Mouse (Mus musculus): ENCODE data around the gene Peg3. TPM values are rescaled to one million over a fixed set of nuclear protein-coding genes. Genes with fewer than 3 reads are reported as not detected.

The Peg3 gene
- 1.3 and 1.4 TPM in 2 replicates for polyA plus RNA-seq (2012; rRNA removed)

DNA sequence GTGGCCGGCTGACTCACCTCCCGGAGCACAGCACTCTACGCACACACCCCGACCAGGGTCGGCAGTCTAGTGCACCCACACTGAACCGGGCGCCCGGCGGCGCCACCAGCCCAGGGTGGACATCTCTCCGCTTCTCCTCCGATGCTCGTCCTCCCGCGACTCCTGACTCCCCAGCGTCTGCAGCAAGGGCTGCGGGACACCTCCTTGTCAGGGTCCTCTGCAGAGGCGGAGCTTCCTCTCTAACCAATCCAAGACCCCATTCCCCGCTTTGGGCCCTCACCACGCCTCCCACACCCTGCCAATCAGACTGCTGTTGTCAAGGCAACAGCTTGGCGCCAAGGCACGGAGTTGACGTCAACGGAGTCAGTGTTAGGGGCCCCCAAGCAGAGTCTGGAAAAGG is at the start of gene Peg3, which contains the start of gene Usp29:
TSS of gene Peg3 (minus strand) at position 191 of the 400 bp plus-strand sequence.
TSS of gene Usp29 (plus strand) at position 338 of the 400 bp plus-strand sequence.

GRCm38 (mm10) chr7:6696241-6697045 is 33.8 kb downstream of the Peg3 start, which contains the start of gene Zim1:
Zim1 (minus strand) TSS chr7:6696450.

Other genes starting within 250 kb of the Peg3 start
- not detected in 2 replicates for gene Olfr5, start 243.5 kb downstream of the Peg3 start, polyA plus RNA-seq (2012; rRNA removed)
- gene Olfr1347, start 230.7 kb downstream of the Peg3 start, polyA plus RNA-seq (2012; rRNA removed): not detected in 2 replicates
- not detected in 2 replicates for gene Olfr1348, start 221.7 kb downstream of the Peg3 start, polyA plus RNA-seq (2012; rRNA removed)
- not detected in 2 replicates for gene Olfr1349, start 207.5 kb downstream of the Peg3 start, polyA plus RNA-seq (2012; rRNA removed)
- not detected in 2 replicates for gene Olfr1350, start 165.6 kb downstream of the Peg3 start, polyA plus RNA-seq (2012; rRNA removed)
- 0.03 TPM in 1 of 2 replicates, not detected in the other for gene Zim1, start 34.0 kb downstream of the Peg3 start, polyA plus RNA-seq (2012; rRNA removed)
- 0.06 and 0.12 TPM in 2 replicates for gene Usp29, start 147 bp upstream of the Peg3 start, polyA plus RNA-seq (2012; rRNA removed)